Mouse (Mus musculus): Measurements from ENCODE around the gene Tnk1.
"Not testable (repeated sequence)": the region's sequence is repeated elsewhere in the genome, so short reads cannot be mapped to it uniquely, and the experiment has no call there.

The Tnk1 gene

DNA sequence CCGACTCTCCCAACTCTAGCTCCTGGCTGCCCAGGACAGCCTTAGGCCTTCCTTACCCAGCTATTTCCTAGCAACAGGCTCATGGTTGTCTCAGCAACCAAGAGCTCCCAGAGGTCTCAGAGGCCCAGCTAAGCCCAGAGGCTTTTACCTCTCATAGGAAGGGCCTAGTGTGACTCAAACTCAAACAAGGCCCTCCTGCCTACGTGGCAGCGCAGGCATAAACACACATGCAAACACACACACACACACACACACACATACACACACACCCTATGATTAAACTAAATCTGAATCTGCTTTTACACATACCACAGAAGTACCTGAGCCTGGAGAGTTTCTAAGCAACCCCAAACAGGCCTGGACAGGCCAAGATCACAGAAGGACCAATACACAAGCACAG is 19.9 kb upstream of the Tnk1 start:
- no peak for DNase-seq (ENCODE audit: low spot score)

DNA sequence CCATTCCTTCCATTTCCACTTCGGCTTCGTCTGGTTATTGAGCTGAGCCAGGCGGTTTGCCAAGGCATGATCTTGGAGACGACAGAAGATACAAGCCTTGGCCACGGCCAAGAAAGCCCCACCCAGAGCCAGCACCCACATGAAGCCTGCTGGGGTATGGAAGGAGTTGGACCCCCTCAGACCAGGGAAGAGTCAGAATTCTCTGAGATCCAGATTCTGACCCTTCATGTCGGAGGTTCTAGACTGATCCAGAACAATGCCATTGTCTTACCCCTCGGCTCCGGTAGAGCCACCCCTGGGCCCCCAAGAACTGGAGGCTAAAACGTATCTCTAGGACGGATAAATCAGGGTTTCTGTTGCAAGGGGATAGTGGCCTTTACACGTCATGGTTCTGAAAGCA is 19.3 kb upstream of the Tnk1 start, which contains the start of gene Tmem95:
Tmem95 (minus strand) TSS at position 141 of the 400 bp plus-strand sequence.
- no peak for DNase-seq (ENCODE audit: low spot score)

DNA sequence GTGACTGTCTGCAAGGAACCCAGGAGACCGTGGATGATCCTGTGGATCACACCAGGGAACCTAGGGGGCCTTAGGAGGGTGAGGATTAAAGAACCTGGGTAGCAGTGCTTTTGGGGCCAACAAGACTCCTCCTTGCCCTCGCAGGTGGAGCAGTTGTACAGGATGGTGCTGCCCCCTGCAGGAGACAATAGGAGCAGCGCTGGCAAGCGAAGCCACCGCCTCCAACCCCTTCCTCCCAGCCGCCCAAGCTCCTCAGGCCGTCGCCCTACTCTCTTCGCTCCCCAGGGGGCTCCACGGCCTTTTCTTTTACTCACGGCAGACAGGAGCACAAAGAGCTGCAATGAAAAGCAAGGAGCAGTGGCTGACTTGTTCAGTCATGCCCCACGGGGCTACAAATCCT is 18.3 kb upstream of the Tnk1 start:
- peak; percentile 86 for DNase-seq (ENCODE audit: low spot score)

- no peak for DNase-seq (ENCODE audit: low spot score)
Measured at GRCm38 (mm10) chr11:69876186-69876585, 17.7 kb upstream of the Tnk1 start.

DNA sequence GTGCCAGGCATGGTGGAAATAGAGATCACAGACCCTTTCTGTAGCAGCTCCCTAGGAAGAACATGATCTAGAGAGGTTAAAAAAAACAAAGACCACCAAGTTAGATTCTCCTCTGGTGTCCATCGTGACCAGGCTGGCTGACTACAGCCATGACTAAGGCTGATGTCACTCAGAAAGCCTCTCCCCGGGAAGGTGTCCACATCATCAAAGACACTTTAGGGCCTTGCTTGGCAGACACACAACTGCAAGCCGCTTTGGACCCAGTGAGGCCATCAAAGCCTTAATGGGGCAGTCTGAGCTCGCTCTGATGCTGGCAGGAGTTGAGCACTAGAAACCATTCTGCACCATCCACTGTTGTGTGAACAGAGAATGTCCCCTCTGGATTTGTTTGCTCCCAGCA is 13.9 kb upstream of the Tnk1 start:
- DNase-seq (ENCODE audit: low spot score) = no peak

DNA sequence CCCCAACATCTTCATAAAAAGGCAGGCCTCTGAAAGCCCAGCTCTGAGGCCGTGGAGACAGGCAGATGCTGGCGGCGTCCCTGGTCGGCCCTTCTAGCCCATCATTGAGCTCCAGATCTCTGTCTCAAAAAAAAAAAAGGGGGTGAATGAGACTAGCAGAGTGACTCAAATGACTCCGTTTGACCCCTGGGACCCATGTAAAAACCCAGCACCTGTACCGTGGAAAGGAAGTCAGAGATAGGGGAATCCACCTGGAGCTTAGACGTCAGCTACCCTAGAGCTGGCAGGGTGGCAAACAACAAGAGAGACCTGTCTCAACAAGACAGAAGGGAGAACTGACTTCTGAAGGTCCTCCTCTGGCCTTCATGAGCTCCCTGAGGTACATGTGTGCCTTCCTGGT is 13.3 kb upstream of the Tnk1 start:
- no peak for DNase-seq (ENCODE audit: low spot score)

- no peak for DNase-seq (ENCODE audit: low spot score)
Measured at GRCm38 (mm10) chr11:69870289-69871069, 11.9 kb upstream of the Tnk1 start.

- no peak for DNase-seq (ENCODE audit: low spot score)
Measured at GRCm38 (mm10) chr11:69867335-69867734, 8.8 kb upstream of the Tnk1 start.

- DNase-seq (ENCODE audit: low spot score) = no peak
Measured at GRCm38 (mm10) chr11:69865561-69865960, 7.0 kb upstream of the Tnk1 start.

DNA sequence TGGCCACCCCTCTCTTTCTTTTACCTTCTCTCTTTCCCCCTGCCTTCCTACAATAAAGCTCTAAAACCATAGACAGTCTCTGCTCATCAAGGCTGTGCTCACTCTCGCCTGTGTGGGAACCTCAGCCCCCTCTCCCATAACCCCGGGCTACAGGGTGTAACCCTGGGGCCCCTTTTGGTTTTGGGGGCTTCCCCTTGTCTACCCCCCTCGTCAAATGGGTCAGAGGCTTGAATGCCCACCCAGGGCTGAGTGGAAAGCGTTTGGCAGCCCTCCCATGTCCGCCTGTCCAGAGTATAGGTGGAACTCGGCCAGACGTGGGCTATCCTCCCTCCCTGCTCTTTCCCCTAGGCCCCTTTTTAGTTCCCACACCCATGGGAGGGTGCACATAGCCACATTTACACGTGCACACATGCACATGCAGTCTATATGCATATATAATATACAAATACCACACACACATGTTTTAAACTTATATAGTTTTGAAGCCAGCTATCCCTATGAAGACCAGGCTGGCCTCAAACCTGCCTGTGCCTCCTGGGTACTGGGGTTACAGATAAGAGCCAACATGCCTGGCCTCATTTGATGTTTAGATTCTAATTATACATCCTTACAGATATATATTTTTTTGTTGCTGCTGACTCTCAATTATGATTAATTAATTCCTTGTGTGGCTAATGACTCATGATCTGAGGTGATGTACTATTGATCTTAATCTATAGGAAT is 5.8 kb upstream of the Tnk1 start:
- no peak for DNase-seq (ENCODE audit: low spot score)

DNA sequence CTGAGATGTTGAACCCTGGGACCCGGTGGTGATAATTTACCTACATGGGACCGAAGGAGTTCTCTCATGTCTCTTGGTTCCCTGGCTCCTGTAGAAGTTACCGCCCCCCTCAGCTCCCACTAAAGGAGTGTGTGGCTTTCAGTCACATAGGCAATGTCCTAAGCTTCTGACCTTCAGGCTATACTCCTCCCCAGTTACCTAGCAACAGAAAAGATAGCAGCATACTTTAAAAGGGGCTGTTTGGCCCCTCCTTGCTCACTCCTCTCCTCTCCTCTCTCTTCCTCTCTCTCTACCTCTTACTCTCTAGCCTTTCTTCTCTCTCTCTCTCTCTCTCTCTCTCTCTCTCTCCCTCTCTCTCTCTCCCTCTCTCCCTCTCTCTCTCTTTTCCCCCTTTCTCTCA is 5.2 kb upstream of the Tnk1 start:
- not testable (repeated sequence) for DNase-seq (ENCODE audit: low spot score)

DNA sequence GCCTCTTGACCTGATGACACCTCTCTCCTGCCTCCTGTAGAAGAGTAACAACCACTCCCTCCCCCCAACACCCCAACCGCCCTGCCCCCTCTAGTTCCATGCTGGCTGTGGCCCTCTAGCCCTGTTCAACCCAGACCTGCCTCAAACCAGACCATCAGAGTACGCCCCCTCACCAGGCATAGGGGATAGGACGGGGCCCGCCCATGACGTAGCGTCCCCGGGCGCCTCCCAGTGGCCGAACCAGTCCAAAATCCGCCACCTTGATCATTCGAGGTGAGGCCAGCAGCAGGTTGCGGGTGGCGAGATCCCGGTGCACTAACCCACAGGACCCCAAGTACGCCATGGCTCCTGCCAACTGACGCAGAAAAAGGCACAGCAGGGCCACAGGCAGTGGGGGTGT is 3.2 kb downstream of the Tnk1 start:
- no peak for DNase-seq (ENCODE audit: low spot score)

GRCm38 (mm10) chr11:69854680-69855079 is 3.9 kb downstream of the Tnk1 start:
- DNase-seq (ENCODE audit: low spot score) = no peak

- DNase-seq (ENCODE audit: low spot score) = peak; percentile 98
Measured at GRCm38 (mm10) chr11:69853994-69854393, 4.5 kb downstream of the Tnk1 start.

GRCm38 (mm10) chr11:69850754-69851153 is 7.8 kb downstream of the Tnk1 start:
- no peak for DNase-seq (ENCODE audit: low spot score)

- DNase-seq (ENCODE audit: low spot score) = no peak
Measured at GRCm38 (mm10) chr11:69849884-69850283, 8.6 kb downstream of the Tnk1 start.

DNA sequence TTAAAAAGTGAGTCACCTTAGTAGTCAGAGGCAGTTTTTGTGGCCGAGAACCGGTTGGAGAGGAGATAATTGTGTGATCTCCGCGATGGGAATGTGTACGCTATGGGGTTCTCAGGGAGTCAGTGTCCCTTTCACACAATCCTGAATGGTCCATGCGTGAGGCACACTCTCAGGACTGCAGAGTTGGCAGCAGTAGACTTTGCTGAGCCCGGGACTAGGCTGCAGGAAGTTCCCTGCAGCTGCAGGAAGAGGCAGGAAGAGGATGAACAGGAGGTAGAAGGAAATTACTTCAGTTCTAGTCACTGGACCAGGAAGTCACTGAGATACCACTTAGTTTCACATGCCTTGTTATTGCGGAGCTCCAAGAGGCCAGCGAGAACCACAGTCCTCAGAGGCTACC is 9.4 kb downstream of the Tnk1 start:
- no peak for DNase-seq (ENCODE audit: low spot score)

- DNase-seq (ENCODE audit: low spot score) = no peak
Measured at GRCm38 (mm10) chr11:69848021-69848420, 10.5 kb downstream of the Tnk1 start.

DNA sequence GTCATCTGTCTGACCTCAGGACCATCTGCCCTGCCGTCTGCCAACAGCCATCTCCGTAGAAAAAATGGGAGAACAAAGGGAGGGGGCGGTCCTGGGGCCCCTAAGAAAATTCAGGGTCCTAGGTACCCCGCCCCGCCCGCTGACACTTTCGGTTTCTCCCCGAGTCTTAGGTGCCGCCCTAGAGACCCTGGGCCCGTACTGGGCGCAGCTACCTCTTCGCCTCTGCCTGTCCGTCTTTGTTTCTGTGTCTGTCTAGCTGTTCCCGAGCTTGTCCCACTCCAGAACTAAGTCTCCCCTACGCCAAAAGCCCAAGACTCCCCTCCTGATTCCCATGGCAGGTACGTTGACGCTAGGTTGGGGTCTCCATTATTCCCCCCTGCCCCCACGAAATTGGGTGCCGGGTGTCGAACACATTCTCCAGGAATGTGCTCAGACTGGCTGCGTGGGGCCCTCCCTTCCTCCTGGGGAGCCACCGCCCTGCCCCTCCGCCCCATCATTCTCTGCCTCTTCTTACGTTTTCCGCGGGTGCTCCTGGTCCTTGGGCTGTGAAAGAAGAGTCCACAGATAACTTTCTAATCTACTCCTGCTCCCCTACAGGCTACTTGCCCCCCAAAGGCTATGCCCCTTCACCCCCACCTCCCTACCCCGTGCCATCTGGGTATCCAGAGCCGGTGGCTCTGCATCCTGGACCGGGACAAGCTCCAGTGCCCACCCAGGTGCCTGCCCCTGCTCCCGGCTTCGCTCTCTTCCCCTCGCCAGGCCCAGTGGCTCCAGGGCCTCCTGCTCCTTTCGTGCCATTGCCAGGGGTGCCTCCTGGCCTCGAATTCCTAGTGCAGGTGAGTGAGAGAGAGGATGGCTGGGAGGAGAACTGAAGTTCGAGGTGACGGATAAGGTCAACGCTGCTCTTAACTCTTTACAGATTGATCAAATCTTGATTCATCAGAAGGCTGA is 11.5 kb downstream of the Tnk1 start:
- peak; percentile 53 for DNase-seq (ENCODE audit: low spot score)

GRCm38 (mm10) chr11:69846198-69846680 is 12.3 kb downstream of the Tnk1 start, which contains the start of gene Plscr3:
Gene Plscr3 (plus strand): TSS chr11:69846376.
- peak; percentile 86 for DNase-seq (ENCODE audit: low spot score)

DNA sequence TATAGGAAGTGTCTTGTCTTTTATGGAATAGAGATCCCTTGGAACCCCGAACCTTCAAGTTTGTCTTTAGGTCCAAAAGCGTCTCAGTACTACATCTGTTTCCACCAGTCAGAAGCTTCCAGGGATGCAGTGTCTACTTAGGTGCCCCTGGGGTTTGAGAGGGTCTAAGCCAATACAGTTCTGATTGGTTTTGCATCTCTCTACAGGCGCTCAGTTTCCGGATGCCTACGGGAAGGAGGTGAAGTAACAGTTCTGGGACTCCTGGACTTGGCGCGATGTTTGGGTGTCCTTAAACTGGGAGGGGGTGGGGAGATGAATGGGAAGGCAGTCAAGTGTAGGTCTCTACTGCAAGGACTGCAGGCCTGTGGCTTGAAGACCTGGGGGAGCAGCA is 19.8 kb downstream of the Tnk1 start:
- DNase-seq (ENCODE audit: low spot score) = peak; percentile 38
